Mouse (Mus musculus): ENCODE data around the gene Gm20683. TPM values are rescaled to one million over a fixed set of nuclear protein-coding genes. Genes with fewer than 3 reads are reported as not detected.

Gene Gm20683
- 6.0 TPM for polyA plus RNA-seq (2021)

DNA sequence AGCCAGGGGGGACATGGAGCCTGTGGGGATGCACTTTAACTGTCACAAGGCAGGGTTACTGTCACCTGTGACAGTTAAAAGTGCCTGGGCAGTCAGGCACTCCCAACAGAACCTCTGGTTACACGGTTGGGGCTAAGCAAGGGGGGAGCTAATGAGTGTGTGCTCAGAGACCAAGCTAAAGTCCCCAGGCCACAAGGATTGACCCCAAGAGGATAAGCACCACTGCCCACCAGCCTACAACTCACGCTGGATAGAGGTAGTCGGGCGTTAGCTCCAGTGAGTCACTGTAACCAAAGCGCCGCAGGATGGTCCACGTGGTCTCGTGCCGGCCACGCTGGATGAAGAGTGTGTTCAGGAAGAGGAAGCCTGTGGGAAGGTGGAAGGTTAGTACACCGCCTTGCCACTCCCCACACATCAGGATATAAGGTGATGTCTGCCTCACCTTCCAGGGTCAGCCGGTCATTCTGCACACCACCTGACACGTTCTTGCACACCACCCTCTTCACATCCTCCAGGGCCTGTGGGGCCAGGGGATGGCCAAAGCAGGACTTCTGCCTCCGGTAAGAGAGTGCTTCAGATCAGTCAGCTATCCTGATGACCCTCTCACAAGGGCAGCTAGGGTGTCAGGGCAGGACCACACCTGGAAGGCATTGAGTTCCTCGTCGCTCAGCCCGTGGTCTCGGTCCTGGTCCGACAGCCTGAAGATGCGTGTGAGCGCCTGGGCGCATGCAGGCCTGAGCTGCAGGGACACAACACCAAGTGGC, at the start of gene Gm20683:
Gene Gm20683 (minus strand): TSS at position 647 of the 764 bp plus-strand sequence.
- in situ Hi-C loops (cut with MboI; ENCODE audit: low pct_unique_long_range_greater_than_20kb), result no loop called here
- DNase-seq (ENCODE audit: low read depth, low spot score), result no peak
- no peak for TF ChIP-seq CTCF (IDR thresholded peaks at IDR 0.05)
- ChIA-PET POLR2A (interaction anchor here (1.6 kb wide), 1 partner anchor 8 kb away, joined by 7 read pairs; the partner anchor contains the start of gene Stub1), CTCF (interaction anchor here (1.3 kb wide), 1 partner anchor 8 kb away, joined by 5 read pairs; the partner anchor contains the start of gene Stub1)
- H3K27me3 ChIP-seq, result no peaks in the 10 kb centered on the region
- no peak for ATAC-seq

DNA sequence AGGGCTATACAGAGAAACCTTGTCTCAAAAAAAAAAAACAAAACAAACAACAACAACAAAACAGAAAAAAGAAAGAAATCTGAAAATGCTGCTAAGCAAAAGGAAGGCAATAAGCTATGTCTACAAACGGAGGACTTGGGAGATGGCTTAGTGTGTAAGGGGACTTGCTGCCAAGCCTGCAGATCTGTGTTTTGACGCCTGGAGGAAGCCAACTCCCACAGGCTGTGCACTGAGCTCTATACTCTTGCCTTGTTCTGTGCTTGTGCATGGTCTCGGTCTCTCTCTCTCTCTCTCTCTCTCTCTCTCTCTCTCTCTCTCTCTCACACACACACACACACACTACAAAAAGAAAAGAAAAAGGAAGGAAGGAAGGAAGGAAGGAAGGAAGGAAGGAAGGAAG, 47.3 kb upstream of the Gm20683 start:
- H3K27me3 ChIP-seq, result no peaks in the 10 kb centered on the region
- in situ Hi-C loops (cut with MboI; ENCODE audit: low pct_unique_long_range_greater_than_20kb), result no loop called here
- ATAC-seq, result no peak
- POLR2A ChIA-PET, result no interaction called here
- no peak for DNase-seq (ENCODE audit: low read depth, low spot score)
- CTCF ChIA-PET, result no interaction called here
- no peak for TF ChIP-seq CTCF (IDR thresholded peaks at IDR 0.05)

DNA sequence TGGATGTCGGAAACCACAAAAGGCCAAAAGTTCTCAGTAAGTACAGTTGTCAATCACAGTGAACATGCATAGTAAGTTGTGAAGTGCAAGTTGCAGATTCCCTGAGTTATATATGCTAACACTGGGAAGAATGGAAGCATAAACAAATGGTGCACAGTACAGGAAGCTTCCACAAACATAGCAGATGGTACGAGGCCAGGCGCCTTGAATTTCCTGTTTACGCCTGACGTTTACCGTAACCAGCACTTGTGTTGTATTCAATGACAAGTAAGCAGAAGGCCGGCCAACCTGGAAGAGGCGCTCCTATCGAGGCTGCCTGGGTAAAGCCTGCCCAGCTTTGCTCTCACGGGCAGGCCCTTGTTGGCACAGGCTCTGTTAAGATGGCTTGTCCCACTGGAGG, 45.9 kb upstream of the Gm20683 start:
- in situ Hi-C loops (cut with MboI; ENCODE audit: low pct_unique_long_range_greater_than_20kb), result no loop called here
- TF ChIP-seq CTCF (IDR thresholded peaks at IDR 0.05), result no peak
- H3K27me3 ChIP-seq, result no peaks in the 10 kb centered on the region
- ATAC-seq (no peak), DNase-seq (ENCODE audit: low read depth, low spot score) (no peak)
- POLR2A ChIA-PET, result no interaction called here
- CTCF ChIA-PET, result no interaction called here

- in situ Hi-C loops (cut with MboI; ENCODE audit: low pct_unique_long_range_greater_than_20kb), result no loop called here
- no peak for TF ChIP-seq CTCF (IDR thresholded peaks at IDR 0.05)
- ATAC-seq (no peak), DNase-seq (ENCODE audit: low read depth, low spot score) (no peak)
- no peaks in the 10 kb centered on the region for H3K27me3 ChIP-seq
- CTCF ChIA-PET, result interaction anchor here (0.8 kb wide), 1 partner anchor 8 kb away, joined by 5 read pairs; no protein-coding TSS in a partner anchor
- POLR2A ChIA-PET, result no interaction called here
Observed at GRCm38 (mm10) chr17:25886806-25887205, 45.2 kb upstream of the Gm20683 start.

- no peak for DNase-seq (ENCODE audit: low read depth, low spot score)
- no peaks in the 10 kb centered on the region for H3K27me3 ChIP-seq
- in situ Hi-C loops (cut with MboI; ENCODE audit: low pct_unique_long_range_greater_than_20kb), result no loop called here
- CTCF ChIA-PET, result interaction anchor here (1.2 kb wide), 1 partner anchor 110 kb away, joined by 3 read pairs; no protein-coding TSS in a partner anchor
- TF ChIP-seq CTCF (IDR thresholded peaks at IDR 0.05), result no peak
- POLR2A ChIA-PET, result no interaction called here
- ATAC-seq, result no peak
Observed at GRCm38 (mm10) chr17:25885636-25886035, 44.1 kb upstream of the Gm20683 start.

DNA sequence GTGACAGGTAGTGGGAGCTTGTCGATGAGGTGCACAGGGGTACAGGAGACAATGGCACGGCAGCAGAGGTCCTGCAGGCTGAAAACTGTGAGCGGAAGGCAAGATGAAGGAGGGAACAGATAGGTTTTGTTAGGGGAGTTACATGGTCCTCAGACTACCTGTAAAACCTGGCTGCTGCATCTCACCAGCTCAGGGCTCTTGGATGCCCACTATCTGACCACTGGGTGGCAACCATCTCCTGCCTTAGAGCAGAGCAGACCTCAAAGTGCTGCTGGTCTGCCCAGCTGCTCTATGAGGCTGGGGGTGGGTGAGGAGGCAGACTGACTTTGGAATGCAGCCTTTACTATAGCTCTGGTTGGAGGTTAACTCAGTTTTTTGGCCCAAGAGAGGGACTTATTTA, 42.3 kb upstream of the Gm20683 start:
- in situ Hi-C loops (cut with MboI; ENCODE audit: low pct_unique_long_range_greater_than_20kb), result no loop called here
- ChIA-PET POLR2A (interaction anchor here (1.4 kb wide), 1 partner anchor 101 kb away, joined by 3 read pairs; no protein-coding TSS in a partner anchor), CTCF (interaction anchor here (2.4 kb wide), 1 partner anchor 10 kb away, joined by 9 read pairs; no protein-coding TSS in a partner anchor)
- no peak for TF ChIP-seq CTCF (IDR thresholded peaks at IDR 0.05)
- no peaks in the 10 kb centered on the region for H3K27me3 ChIP-seq
- ATAC-seq (no peak), DNase-seq (ENCODE audit: low read depth, low spot score) (no peak)

DNA sequence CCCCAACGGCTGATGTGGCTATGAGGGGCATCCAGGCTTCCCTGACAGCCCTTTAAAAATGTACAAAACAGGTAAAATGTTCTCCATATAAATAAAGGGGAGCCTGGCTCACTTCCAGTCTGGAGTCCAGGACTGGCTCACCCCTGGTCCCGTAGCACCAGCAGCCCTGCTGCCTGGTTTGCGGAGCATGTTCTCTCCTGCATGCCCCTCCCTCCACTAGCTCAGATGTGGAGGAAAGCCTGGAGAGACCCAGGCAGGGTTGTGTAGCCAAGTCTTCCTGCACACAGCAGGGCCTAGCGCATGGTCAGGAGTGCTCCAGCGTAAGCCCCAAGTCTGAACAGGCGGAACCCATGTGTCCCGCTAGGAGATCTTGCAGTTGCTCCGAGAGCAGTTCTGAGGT, 41.7 kb upstream of the Gm20683 start:
- no peak for ATAC-seq
- in situ Hi-C loops (cut with MboI; ENCODE audit: low pct_unique_long_range_greater_than_20kb), result no loop called here
- CTCF ChIA-PET, result interaction anchor here (2.4 kb wide), 1 partner anchor 11 kb away, joined by 9 read pairs; no protein-coding TSS in a partner anchor
- no peak for TF ChIP-seq CTCF (IDR thresholded peaks at IDR 0.05)
- no peak for DNase-seq (ENCODE audit: low read depth, low spot score)
- H3K27me3 ChIP-seq, result no peaks in the 10 kb centered on the region
- POLR2A ChIA-PET, result interaction anchor here (1.4 kb wide), 1 partner anchor 101 kb away, joined by 3 read pairs; no protein-coding TSS in a partner anchor

GRCm38 (mm10) chr17:25882306-25882705, 40.7 kb upstream of the Gm20683 start:
- in situ Hi-C loops (cut with MboI; ENCODE audit: low pct_unique_long_range_greater_than_20kb), result no loop called here
- H3K27me3 ChIP-seq, result no peaks in the 10 kb centered on the region
- no peak for ATAC-seq
- ChIA-PET POLR2A (no interaction called here), CTCF (interaction anchor here (2.4 kb wide), 1 partner anchor 12 kb away, joined by 9 read pairs; no protein-coding TSS in a partner anchor)
- TF ChIP-seq CTCF (IDR thresholded peaks at IDR 0.05), result no peak
- DNase-seq (ENCODE audit: low read depth, low spot score), result no peak

GRCm38 (mm10) chr17:25881691-25882090, 40.1 kb upstream of the Gm20683 start:
- in situ Hi-C loops (cut with MboI; ENCODE audit: low pct_unique_long_range_greater_than_20kb), result no loop called here
- CTCF ChIA-PET, result interaction anchor here (0.9 to 1.0 kb wide), 2 partner anchors 36 to 131 kb away, joined by 4 to 5 read pairs; no protein-coding TSS in a partner anchor
- no peak for ATAC-seq
- H3K27me3 ChIP-seq, result no peaks in the 10 kb centered on the region
- POLR2A ChIA-PET, result interaction anchor here (0.7 to 0.8 kb wide), 2 partner anchors 19 to 30 kb away, joined by 3 to 4 read pairs; no protein-coding TSS in a partner anchor
- TF ChIP-seq CTCF (IDR thresholded peaks at IDR 0.05), result no peak
- no peak for DNase-seq (ENCODE audit: low read depth, low spot score)

GRCm38 (mm10) chr17:25880913-25881641, 39.5 kb upstream of the Gm20683 start:
- ChIA-PET CTCF (interaction anchor here (0.9 to 1.0 kb wide), 2 partner anchors 36 to 131 kb away, joined by 4 to 5 read pairs; no protein-coding TSS in a partner anchor), POLR2A (interaction anchor here (0.7 to 0.8 kb wide), 2 partner anchors 18 to 30 kb away, joined by 3 to 4 read pairs; no protein-coding TSS in a partner anchor)
- TF ChIP-seq CTCF (IDR thresholded peaks at IDR 0.05), result no peak
- ATAC-seq (no peak), DNase-seq (ENCODE audit: low read depth, low spot score) (no peak)
- in situ Hi-C loops (cut with MboI; ENCODE audit: low pct_unique_long_range_greater_than_20kb), result no loop called here
- H3K27me3 ChIP-seq, result no peaks in the 10 kb centered on the region

All from Patski (cell line).